Mouse (Mus musculus) heart, postnatal 25 days (tissue): ENCODE measurements at regions not wholly inside any gene's neighbourhood (a gene's known extent, or its start where the extent isn't known, plus 50 kb on each side); places are given as distances from the start of the nearest gene placed in this dataset.

Experiments
- DNase-seq: peaks from one replicate; pipeline ENCODE4 v3.0.0; 2022; ENCODE audit warnings: low spot score
- intact Hi-C: fragments of 180-260 bp; cut with DNase I; formaldehyde crosslinking; loops from one replicate; pipeline ENCODE4 v1.15.1; 2025

- intact Hi-C loops = no loop called here
- no peak for DNase-seq
Measured at GRCm38 (mm10) chr13:100883711-100884110, 50.5 kb upstream of the Slc30a5 start.
